Mouse (Mus musculus) ES-E14 (cell line): ENCODE results near the gene Vmn2r92. TPM values are rescaled to one million over a fixed set of nuclear protein-coding genes. Genes with fewer than 3 reads are reported as not detected.
"Not testable (repeated sequence)": the region's sequence is repeated elsewhere in the genome, so short reads cannot be mapped to it uniquely, and the experiment has no call there.

Source experiments
- DNase-seq: peaks from one replicate; pipeline ENCODE4 v3.0.0-alpha.2; 2013; ENCODE audit warnings: low read depth, low spot score
- H3K27ac ChIP-seq: 2 replicates; pipeline ENCODE4 v1.5.1; 2012; ENCODE audit warnings: low read depth, mild to moderate bottlenecking, low read length, moderate library complexity, mixed read lengths; ENCODE audit not compliant: poor library complexity, insufficient read depth, severe bottlenecking
- H3K36me3 ChIP-seq: 2 replicates; pipeline ENCODE4 v1.6.1; 2012; ENCODE audit warnings: mild to moderate bottlenecking, low read length, moderate library complexity, mixed read lengths; ENCODE audit not compliant: control insufficient read depth, poor library complexity, insufficient read depth, severe bottlenecking
- H3K4me1 ChIP-seq, 2 experiments: fragments of 150-350 bp in 1 of 2; sonication (generic) in 1 of 2; 2 replicates each; pipeline ENCODE4 v1.6.1; 2012; ENCODE audit warnings: low read length in 2 of 2, mild to moderate bottlenecking in 1 of 2, mixed read lengths in 1 of 2; ENCODE audit not compliant: control insufficient read depth in 2 of 2, insufficient read depth in 2 of 2, poor library complexity in 1 of 2
- H3K4me3 ChIP-seq, 2 experiments: fragments of 150-350 bp in 1 of 2; sonication (generic) in 1 of 2; 2 replicates each; pipeline ENCODE4 v1.5.1; 2012; ENCODE audit warnings: low read length in 2 of 2, low read depth in 1 of 2, mild to moderate bottlenecking in 1 of 2, mixed read lengths in 1 of 2; ENCODE audit not compliant: insufficient read depth in 1 of 2, poor library complexity in 1 of 2, severe bottlenecking in 1 of 2
- H3K9ac ChIP-seq: 2 replicates; pipeline ENCODE4 v1.6.1; 2012; ENCODE audit warnings: low read depth, mild to moderate bottlenecking, low read length, mixed read lengths; ENCODE audit not compliant: poor library complexity, insufficient read depth, severe bottlenecking
- H3K9me3 ChIP-seq: fragments of 150-350 bp; sonication (generic); 2 replicates; pipeline ENCODE4 v1.6.1; 2012; ENCODE audit warnings: low read depth, mild to moderate bottlenecking, low read length; ENCODE audit not compliant: control insufficient read depth, insufficient read depth
- CHD2 ChIP-seq: IDR thresholded peaks from 2 replicates; pipeline ENCODE4 v1.6.1; 2014; ENCODE audit warnings: mild to moderate bottlenecking, low read depth, low read length, inconsistent platforms
- HCFC1 ChIP-seq: IDR thresholded peaks from 2 replicates; pipeline ENCODE4 v1.6.1; 2012; ENCODE audit warnings: low read length, inconsistent platforms, borderline replicate concordance; ENCODE audit not compliant: insufficient read depth
- MAFK ChIP-seq: IDR thresholded peaks from 2 replicates; pipeline ENCODE4 v1.6.1; 2014; ENCODE audit warnings: mild to moderate bottlenecking, low read depth, low read length, inconsistent platforms; ENCODE audit not compliant: insufficient read depth
- ZC3H11A ChIP-seq: IDR thresholded peaks from 2 replicates; pipeline ENCODE4 v1.6.1; 2012; ENCODE audit warnings: low read depth, mild to moderate bottlenecking, inconsistent platforms, low read length, borderline replicate concordance
- ZNF384 ChIP-seq: IDR thresholded peaks from 2 replicates; pipeline ENCODE4 v1.6.1; 2012; ENCODE audit warnings: low read depth, low read length, inconsistent platforms
- in situ Hi-C, 2 experiments: fragments of 600-800 bp; cut with MboI; formaldehyde crosslinking; loops; one replicate each; pipeline ENCODE4 v1.15.1; 2025; ENCODE audit warnings: low sequenced_read_pairs in 2 of 2, inconsistent platforms in 1 of 2; ENCODE audit not compliant: unreplicated experiment in 2 of 2
- total RNA-seq: library from RNA; depleted of rRNA; stranded (reverse); fragments of 300-350 nt; gene quantifications from 2 replicates; pipeline ENCODE4 v1.2.3, GENCODE M21; 2012; rRNA removed

Vmn2r92 gene
- not detected in 2 replicates for total RNA-seq

DNA sequence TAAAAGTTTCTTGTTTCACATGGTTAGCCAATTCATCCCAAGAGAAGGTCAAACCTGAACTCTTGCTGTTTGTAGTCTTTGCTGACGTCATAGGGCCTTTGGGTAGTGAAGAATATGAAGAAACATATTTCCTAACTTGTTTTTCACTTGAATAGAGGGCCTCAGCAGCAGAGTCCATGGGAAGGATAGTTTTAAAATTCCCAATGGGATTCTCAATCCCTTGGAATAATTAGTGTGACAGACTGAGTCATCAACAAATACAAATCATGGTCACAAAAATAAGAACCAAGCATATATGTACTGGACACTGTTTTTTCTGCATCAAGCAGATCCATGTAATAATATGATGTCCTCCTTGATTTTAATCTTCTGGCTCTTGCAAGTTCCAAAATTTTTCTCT is at the start of gene Vmn2r92:
Gene Vmn2r92 (plus strand): TSS at position 301 of the 400 bp plus-strand sequence.
- H3K36me3 ChIP-seq, in situ Hi-C loops, H3K9ac ChIP-seq, H3K4me3 ChIP-seq, DNase-seq, H3K9me3 ChIP-seq, H3K27ac ChIP-seq, H3K4me1 ChIP-seq: not testable (repeated sequence)

DNA sequence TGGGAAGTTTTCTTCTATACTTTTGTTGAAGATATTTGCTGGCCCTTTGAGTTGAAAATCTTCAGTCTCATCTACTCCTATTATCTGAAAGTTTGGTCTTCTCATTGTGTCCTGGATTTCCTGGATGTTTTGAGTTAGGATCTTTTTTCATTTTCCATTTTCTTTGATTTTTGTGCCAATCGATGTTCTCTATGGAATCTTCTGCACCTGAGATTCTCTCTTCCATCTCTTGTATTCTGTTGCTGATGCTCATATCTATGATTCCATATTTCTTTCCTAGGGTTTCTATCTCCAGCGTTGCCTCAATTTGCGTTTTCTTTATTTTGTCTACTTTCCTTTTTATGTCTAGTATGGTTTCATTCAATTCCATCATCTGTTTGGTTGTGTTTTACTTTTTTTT is 49.4 kb upstream of the Vmn2r92 start:
- DNase-seq, H3K9ac ChIP-seq, in situ Hi-C loops, H3K36me3 ChIP-seq, H3K4me3 ChIP-seq, H3K9me3 ChIP-seq, H3K4me1 ChIP-seq, H3K27ac ChIP-seq: not testable (repeated sequence)

DNA sequence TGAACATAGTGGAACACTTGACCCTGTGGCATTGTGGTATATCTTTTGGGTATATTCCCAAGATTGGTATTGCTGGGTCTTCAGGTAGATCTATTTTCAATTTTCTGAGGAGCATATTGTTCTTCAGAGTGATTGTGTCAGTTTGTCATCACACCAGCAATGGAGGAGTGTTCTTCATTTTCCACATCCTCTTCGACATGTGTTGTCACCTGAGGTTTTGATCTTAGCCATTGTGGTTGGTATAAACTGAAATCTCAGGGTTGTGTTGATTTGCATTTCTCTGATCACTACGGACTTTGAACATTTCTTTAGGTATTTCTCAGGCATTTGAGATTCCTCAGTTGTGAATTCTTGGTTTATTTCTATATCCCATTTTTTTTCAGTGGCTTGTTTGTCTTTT is 9.5 kb downstream of the Vmn2r92 start:
- H3K4me3 ChIP-seq, in situ Hi-C loops, H3K27ac ChIP-seq, H3K36me3 ChIP-seq, H3K9me3 ChIP-seq, H3K9ac ChIP-seq, DNase-seq, H3K4me1 ChIP-seq: not testable (repeated sequence)

DNA sequence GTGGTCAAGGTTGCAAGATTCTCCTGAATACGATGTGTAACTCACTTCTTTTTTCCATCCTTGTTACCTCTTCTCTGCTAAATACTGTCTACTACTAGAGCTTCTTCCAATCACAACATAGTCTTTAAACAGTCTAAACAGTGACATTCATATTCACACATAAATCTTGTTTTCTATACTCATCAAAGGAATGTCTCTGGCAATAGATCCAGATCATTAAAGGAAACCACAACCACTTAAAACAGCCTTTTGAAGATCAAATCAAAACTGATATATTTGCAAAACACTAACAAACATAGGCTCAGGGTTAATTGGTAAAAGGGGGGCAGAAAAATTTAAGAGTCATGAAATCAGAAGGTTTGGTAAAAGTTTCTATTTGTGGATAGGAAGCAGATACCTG is 38.0 kb downstream of the Vmn2r92 start:
- TF ChIP-seq MAFK (no peak), ZC3H11A (no peak), CHD2 (no peak), ZNF384 (no peak), HCFC1 (no peak)
- Histone ChIP-seq H3K4me1 (no peaks in the 10 kb centered on the region), H3K27ac (no peak overlapping the region), H3K36me3 (no peaks in the 10 kb centered on the region), H3K9ac (no peak overlapping the region), H3K9me3 (no peaks in the 10 kb centered on the region), H3K4me3 (no peak overlapping the region)
- in situ Hi-C loops = no loop called here
- DNase-seq = no peak

DNA sequence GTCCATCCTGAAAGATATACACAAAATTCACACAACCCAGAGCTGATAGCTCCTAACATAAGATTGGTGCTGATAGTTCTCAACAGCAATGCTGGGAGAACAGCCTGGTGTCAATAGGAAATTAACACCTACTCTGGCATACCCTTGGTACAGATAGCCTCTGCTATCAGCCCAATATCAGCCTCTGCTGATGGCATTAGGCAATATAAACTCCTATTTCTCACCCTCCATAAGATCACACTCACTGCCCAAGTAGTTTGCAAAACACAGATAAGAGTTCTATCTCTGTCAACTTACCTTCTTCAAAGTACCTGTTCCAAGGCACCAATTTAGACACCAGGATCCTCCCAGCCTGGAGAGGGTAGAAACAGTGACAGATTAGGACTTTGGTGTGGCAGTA is 69.6 kb downstream of the Vmn2r92 start:
- in situ Hi-C loops = no loop called here
- Histone ChIP-seq H3K4me3 (no peak overlapping the region), H3K9me3 (no peaks in the 10 kb centered on the region; the same call in 1 of the 2 replicates), H3K36me3 (no peaks in the 10 kb centered on the region), H3K27ac (no peak overlapping the region), H3K9ac (no peak overlapping the region), H3K4me1 (no peaks in the 10 kb centered on the region)
- no peak for DNase-seq
- TF ChIP-seq ZC3H11A = no peak
- TF ChIP-seq MAFK = no peak
- TF ChIP-seq HCFC1 = no peak
- TF ChIP-seq ZNF384 = no peak
- no peak for TF ChIP-seq CHD2
